Mouse (Mus musculus) liver, postnatal 0 days (tissue): ENCODE measurements around the gene Mpv17l2. TPM values are rescaled to one million over a fixed set of nuclear protein-coding genes. Genes with fewer than 3 reads are reported as not detected.
A peak's percentile ranks its signal among the peaks of the same experiment; 100 is the strongest.

Source experiments
- ATAC-seq: fragments of 200-750 bp; cut with Nextera tagmentation; 2 replicates; pipeline ENCODE4 v1.8.0; 2017; ENCODE audit warnings: mild to moderate bottlenecking, moderate library complexity
- DNase-seq: peaks from one replicate; pipeline ENCODE4 v3.0.0-alpha.2; 2016
- H3K27ac ChIP-seq: fragments of 300-500 bp; sonication (generic); 2 replicates; pipeline ENCODE4 v1.5.1; 2014; ENCODE audit warnings: antibody characterized with exemption, moderate library complexity, mild to moderate bottlenecking, low read depth
- H3K27me3 ChIP-seq: fragments of 300-500 bp; sonication (generic); 2 replicates; pipeline ENCODE4 v1.6.1; 2014; ENCODE audit warnings: low read length, control low read depth, mixed read lengths; ENCODE audit not compliant: insufficient read depth
- H3K36me3 ChIP-seq: fragments of 300-500 bp; sonication (generic); replicated peaks from 2 replicates; pipeline ENCODE4 v1.6.1; 2014; ENCODE audit warnings: mild to moderate bottlenecking, control low read depth, low read length, moderate library complexity, mixed read lengths; ENCODE audit not compliant: insufficient read depth
- H3K4me1 ChIP-seq: fragments of 300-500 bp; sonication (generic); 2 replicates; pipeline ENCODE4 v1.6.1; 2014; ENCODE audit warnings: antibody characterized with exemption, mild to moderate bottlenecking, control low read depth; ENCODE audit not compliant: insufficient read depth
- H3K4me2 ChIP-seq: fragments of 300-500 bp; sonication (generic); 2 replicates; pipeline ENCODE4 v1.6.1; 2014; ENCODE audit warnings: low read depth, mild to moderate bottlenecking, low read length, moderate library complexity, mixed read lengths
- H3K4me3 ChIP-seq: fragments of 300-500 bp; sonication (generic); 2 replicates; pipeline ENCODE4 v1.5.1; 2014; ENCODE audit warnings: low read depth, low read length
- H3K9ac ChIP-seq: fragments of 300-500 bp; sonication (generic); replicated peaks from 2 replicates; pipeline ENCODE4 v1.6.1; 2014; ENCODE audit warnings: mild to moderate bottlenecking, moderate library complexity
- H3K9me3 ChIP-seq: fragments of 300-500 bp; sonication (generic); 2 replicates; pipeline ENCODE4 v1.6.1; 2016; ENCODE audit warnings: mild to moderate bottlenecking, control low read depth, low read length, mixed read lengths
- CTCF ChIP-seq: sonication (generic); IDR thresholded peaks from 2 replicates; pipeline ENCODE4 v1.5.1; 2016; ENCODE audit warnings: antibody characterized with exemption, low read depth
- EP300 ChIP-seq: IDR thresholded peaks from 2 replicates; pipeline ENCODE4 v1.6.1; 2016; ENCODE audit warnings: antibody characterized with exemption, low read depth, mild to moderate bottlenecking
- WGBS: fragments of 180-500 bp; shearing (Covaris S2); extraction: QIAGEN DNeasy Blood & Tissue Kit; methylation state at CpG from one replicate; pipeline ENCODE4 v1.1.7; 2014; ENCODE audit not compliant: insufficient replicate concordance; 5-methylcytosine and 5-hydroxymethylcytosine counted together
- polyA plus RNA-seq: library from polyadenylated mRNA; unstranded; fragments of >200 nt; fragmentation: Nextera tagmentation; extraction: Ambion mirVana; gene quantifications from 2 replicates; pipeline ENCODE4 v1.2.1, GENCODE M21; 2015

The Mpv17l2 gene
- polyA plus RNA-seq, 1 experiment from 2014 or later = 36.3 TPM

GRCm38 (mm10) chr8:70750128-70750680, 10.5 kb downstream of the Mpv17l2 start:
- peak overlapping the region; percentile 23 for H3K27ac ChIP-seq
- DNase-seq (peak; percentile 19), ATAC-seq (no peak)
- no peak overlapping the region for H3K9ac ChIP-seq
- H3K4me1 ChIP-seq = peaks cover 20% of the 10 kb centered on the region
- H3K27me3 ChIP-seq = peaks cover 14% of the 10 kb centered on the region
- no peaks in the 10 kb centered on the region for H3K9me3 ChIP-seq
- TF ChIP-seq EP300 (no peak), CTCF (no peak)
- no peak overlapping the region for H3K4me2 ChIP-seq
- no peak overlapping the region for H3K4me3 ChIP-seq
- H3K36me3 ChIP-seq = no peaks in the 10 kb centered on the region
- WGBS = 72% methylated on average over 13 of the region's 13 CpGs

- H3K27me3 ChIP-seq = peaks cover 22% of the 10 kb centered on the region
- no peak overlapping the region for H3K27ac ChIP-seq
- TF ChIP-seq EP300 = no peak
- TF ChIP-seq CTCF = no peak
- no peak for ATAC-seq
- H3K4me3 ChIP-seq = no peak overlapping the region
- H3K36me3 ChIP-seq = no peaks in the 10 kb centered on the region
- H3K4me2 ChIP-seq = no peak overlapping the region
- no peak overlapping the region for H3K9ac ChIP-seq
- H3K9me3 ChIP-seq = no peaks in the 10 kb centered on the region
- WGBS = 77% methylated on average over 19 of the region's 19 CpGs
- peaks cover 18% of the 10 kb centered on the region for H3K4me1 ChIP-seq
- no peak for DNase-seq
Observed at GRCm38 (mm10) chr8:70749097-70749674, 11.6 kb downstream of the Mpv17l2 start.

- Histone ChIP-seq H3K27ac (no peak overlapping the region), H3K9ac (no peak overlapping the region), H3K4me3 (no peak overlapping the region), H3K36me3 (no peaks in the 10 kb centered on the region), H3K27me3 (peaks cover 29% of the 10 kb centered on the region), H3K4me2 (no peak overlapping the region), H3K4me1 (peaks cover 19% of the 10 kb centered on the region), H3K9me3 (no peaks in the 10 kb centered on the region)
- peak; percentile 14 for DNase-seq
- no peak for TF ChIP-seq CTCF
- no peak for TF ChIP-seq EP300
- ATAC-seq = no peak
- 81% methylated on average over 23 of the region's 23 CpGs for WGBS
Observed at GRCm38 (mm10) chr8:70748246-70749096, 12.3 kb downstream of the Mpv17l2 start.

GRCm38 (mm10) chr8:70747211-70747890, 13.4 kb downstream of the Mpv17l2 start:
- Histone ChIP-seq H3K4me2 (no peak overlapping the region), H3K36me3 (no peaks in the 10 kb centered on the region), H3K4me1 (peaks cover 15% of the 10 kb centered on the region), H3K9me3 (no peaks in the 10 kb centered on the region), H3K9ac (no peak overlapping the region), H3K4me3 (no peak overlapping the region), H3K27me3 (peaks cover 40% of the 10 kb centered on the region), H3K27ac (no peak overlapping the region)
- TF ChIP-seq EP300 = no peak
- ATAC-seq = no peak
- 76% methylated on average over 18 of the region's 18 CpGs for WGBS
- DNase-seq = peak; percentile 12

GRCm38 (mm10) chr8:70746676-70747075, 14.1 kb downstream of the Mpv17l2 start:
- Histone ChIP-seq H3K9ac (no peak overlapping the region), H3K27me3 (peaks cover 46% of the 10 kb centered on the region), H3K36me3 (no peaks in the 10 kb centered on the region), H3K9me3 (no peaks in the 10 kb centered on the region), H3K4me2 (no peak overlapping the region), H3K27ac (no peak overlapping the region), H3K4me1 (peaks cover 17% of the 10 kb centered on the region), H3K4me3 (no peak overlapping the region)
- ATAC-seq = no peak
- no peak for DNase-seq
- WGBS = 71% methylated on average over 9 of the region's 9 CpGs
- no peak for TF ChIP-seq EP300
- no peak for TF ChIP-seq CTCF

GRCm38 (mm10) chr8:70745691-70746220, 15.0 kb downstream of the Mpv17l2 start:
- DNase-seq = no peak
- WGBS = 61% methylated on average over 19 of the region's 19 CpGs
- Histone ChIP-seq H3K36me3 (no peaks in the 10 kb centered on the region), H3K9me3 (no peaks in the 10 kb centered on the region), H3K27me3 (peaks cover 46% of the 10 kb centered on the region), H3K9ac (no peak overlapping the region), H3K4me1 (peaks cover 17% of the 10 kb centered on the region), H3K4me2 (no peak overlapping the region), H3K4me3 (no peak overlapping the region), H3K27ac (no peak overlapping the region)
- no peak for TF ChIP-seq CTCF
- no peak for TF ChIP-seq EP300
- no peak for ATAC-seq
